Mouse (Mus musculus) monocyte, adult 2 months (primary cell): ENCODE data around the gene Tex37.

Experiments
- DNase-seq, 2 experiments: peaks; one replicate each; pipeline ENCODE4 v3.0.0; 2022; ENCODE audit warnings: low spot score in 2 of 2, low read depth in 1 of 2

Gene Tex37

GRCm38 (mm10) chr6:70887993-70888392 lies 30.7 kb downstream of the Tex37 start:
- no peak for DNase-seq

DNA sequence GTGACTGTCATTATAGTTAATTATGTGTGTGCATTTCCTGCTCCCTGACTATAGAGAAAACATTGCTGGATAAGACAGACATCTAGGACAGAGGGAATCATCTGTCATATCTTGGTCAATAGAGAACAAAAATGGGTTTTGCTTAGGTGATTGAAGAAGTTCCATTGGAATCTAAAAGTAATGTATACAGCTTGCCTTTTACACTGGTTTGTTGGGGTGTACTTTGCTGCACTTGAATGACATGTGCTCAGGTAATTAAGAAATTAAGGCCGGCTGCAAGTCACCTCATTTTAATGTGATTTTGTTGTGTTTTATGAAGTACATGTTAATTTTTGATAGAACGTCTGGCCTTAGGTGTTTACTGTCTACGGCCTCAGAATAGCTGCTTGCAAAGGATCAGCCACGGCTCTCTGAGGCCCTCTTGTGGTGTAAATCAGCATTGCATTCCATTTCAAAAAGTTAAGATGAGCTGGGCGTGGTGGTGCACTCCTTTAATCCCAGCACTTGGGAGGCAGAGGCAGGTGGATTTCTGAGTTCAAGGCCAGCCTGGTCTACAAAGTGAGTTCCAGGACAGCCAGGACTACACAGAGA lies 37.9 kb downstream of the Tex37 start:
- peak; percentile 20 to 62 for DNase-seq

DNA sequence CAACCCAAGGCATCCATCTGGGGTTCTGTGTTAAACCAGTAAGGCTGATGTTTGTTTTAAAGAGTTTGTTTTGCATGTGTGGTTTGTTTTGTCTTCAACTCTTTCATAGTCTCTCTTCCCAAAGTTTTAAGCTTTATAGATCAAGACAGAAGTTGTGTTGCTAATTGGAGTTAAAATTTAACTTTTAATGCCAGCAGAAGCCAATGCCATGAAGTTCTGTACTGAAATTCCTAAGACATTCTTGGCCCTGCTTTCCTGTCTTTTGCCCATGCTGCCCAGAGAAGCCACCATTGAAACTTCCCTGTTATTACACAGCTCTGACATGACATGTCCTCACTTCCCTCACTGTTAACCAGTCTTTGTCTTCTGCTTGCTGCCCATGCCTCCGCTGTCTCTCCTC lies 43.7 kb downstream of the Tex37 start:
- DNase-seq: no peak

DNA sequence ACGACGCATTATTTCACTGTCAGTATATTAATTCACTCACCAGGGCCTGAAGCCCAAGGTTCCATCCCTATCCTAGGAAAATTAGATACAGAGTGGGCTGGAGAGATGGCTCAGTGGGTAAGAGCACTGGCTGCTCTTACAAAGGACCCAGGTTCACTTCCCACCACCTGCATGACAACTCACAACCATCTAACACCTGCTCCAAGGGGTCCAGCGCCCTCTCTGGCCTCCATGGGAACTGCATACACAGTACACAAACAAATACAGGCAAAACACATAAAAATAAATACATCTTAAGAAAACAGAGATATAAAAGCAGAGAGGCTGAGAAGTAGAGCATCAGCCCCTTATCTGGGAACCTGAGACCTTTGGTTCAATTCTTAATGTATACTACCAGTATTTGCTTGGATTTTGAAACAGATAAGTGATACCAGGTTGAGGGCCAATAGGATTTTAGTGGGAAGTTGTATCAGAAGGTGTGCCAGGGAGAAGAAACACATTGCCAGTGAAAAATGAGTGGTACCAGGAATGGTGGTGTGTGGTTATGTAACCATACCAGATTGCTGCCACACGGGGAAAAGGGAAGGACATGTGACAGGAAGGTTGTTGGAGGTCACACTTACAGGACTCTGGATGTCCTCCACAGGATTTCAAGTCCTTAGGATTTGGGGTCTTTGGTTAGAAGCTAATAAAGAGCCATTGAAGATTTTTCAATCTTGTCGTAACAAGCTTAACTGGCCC lies 44.5 kb downstream of the Tex37 start:
- DNase-seq: no peak

- no peak for DNase-seq
Measured at GRCm38 (mm10) chr6:70872570-70872969, 46.2 kb downstream of the Tex37 start.

GRCm38 (mm10) chr6:70872128-70872527 lies 46.6 kb downstream of the Tex37 start:
- DNase-seq: no peak

GRCm38 (mm10) chr6:70871511-70871980 lies 47.2 kb downstream of the Tex37 start:
- no peak for DNase-seq

DNA sequence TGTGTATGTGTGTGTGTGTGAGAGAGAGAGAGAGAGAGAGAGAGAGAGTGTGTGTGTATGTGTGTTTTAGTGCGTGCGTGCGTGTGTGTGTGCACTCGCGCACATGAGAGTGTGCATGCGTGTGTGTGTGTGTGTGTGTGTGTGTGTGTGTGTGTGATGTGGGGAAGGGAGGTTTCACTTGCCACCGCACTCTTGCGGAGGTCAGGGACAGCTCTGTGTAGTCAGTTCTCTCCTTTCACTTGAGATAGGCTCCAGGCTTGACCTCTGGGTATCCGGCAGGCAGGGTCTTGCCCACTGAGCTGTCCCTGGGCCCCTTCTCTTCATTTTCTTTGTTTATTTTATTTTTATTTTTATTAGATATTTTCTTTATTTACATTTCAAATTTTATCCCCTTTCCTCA lies 51.4 kb downstream of the Tex37 start:
- no peak for DNase-seq

GRCm38 (mm10) chr6:70866761-70867160 lies 52.0 kb downstream of the Tex37 start:
- DNase-seq: no peak

DNA sequence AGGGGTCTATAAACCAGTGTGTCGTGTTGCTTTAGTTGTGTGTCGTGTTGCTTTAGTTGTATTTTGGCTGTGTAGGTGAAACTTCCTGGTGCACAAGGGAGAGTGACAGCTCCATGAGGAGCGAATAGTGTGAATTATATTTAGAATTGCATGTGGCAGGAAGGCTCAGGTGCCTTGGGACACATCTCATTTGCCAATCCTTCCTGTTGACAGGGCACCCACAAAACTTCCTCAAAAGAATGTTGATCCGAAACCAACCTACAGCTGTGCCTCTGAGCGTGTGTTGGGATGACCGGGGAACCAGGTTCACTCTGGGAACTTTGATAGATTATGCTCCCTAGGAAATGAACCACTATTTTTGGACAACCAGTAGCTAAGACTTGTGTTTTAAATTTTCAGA lies 54.4 kb downstream of the Tex37 start:
- DNase-seq: no peak
